Mouse (Mus musculus): ENCODE results near the gene Kcnj8. TPM values are rescaled to one million over a fixed set of nuclear protein-coding genes. Genes with fewer than 3 reads are reported as not detected.

The Kcnj8 gene
- polyA plus RNA-seq (2015; fragmentation: Nextera tagmentation; extraction: Ambion mirVana): 2.0 and 2.1 TPM in 2 replicates

DNA sequence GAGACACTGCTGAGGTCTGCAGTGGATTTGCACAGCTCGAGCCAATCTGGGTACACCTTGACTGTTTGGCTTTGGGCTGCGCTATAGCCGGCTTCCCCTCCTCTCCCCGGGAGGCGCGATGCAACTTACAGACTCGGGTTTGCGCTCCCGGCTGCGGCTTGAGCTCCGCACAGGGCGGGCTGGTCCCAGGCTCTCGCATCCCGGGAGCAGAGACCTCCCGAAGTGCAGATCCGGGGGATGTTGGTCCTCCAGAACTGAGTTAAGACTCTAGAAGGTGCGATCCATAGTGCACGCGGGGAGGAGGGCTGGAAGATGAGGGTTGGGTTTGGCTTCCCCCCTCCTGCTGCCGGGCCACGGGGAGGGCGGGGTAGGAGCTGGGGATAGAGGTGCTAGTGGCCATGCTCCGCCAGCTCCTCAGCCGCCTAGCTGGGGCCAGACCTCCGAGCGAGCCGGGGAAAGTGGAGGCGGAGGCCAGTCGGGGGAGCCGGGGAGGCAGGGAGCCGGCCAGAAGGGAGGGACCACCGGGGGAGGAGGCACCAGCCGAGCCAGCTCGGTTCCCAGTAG is at the start of gene Kcnj8:
Gene Kcnj8, minus strand, starts transcription at position 560 of the 564 bp plus-strand sequence.
- ATAC-seq (ENCODE audit: low read depth): peak; percentile 62
- WGBS (ENCODE audit: insufficient replicate concordance): under 1% methylated on average over 33 of the region's 34 CpGs

GRCm38 (mm10) chr6:142616659-142617058 is 45.2 kb upstream of the Kcnj8 start:
- no peak for ATAC-seq (ENCODE audit: low read depth)
- Histone ChIP-seq H3K27ac (ENCODE audit: low read length) (no peak overlapping the region), H3K9ac (ENCODE audit: low read depth, low read length) (no peak overlapping the region), H3K9me3 (replicated peaks; ENCODE audit: control insufficient read depth, low read length) (no peaks in the 10 kb centered on the region), H3K36me3 (ENCODE audit: control insufficient read depth, insufficient read depth) (no peaks in the 10 kb centered on the region), H3K27me3 (ENCODE audit: control insufficient read depth, insufficient read depth, low read depth, low read length) (no peaks in the 10 kb centered on the region), H3K4me2 (ENCODE audit: low read depth, low read length) (no peak overlapping the region), H3K4me3 (ENCODE audit: low read depth, low read length) (no peak overlapping the region), H3K4me1 (ENCODE audit: control insufficient read depth, low read depth, low read length) (no peaks in the 10 kb centered on the region; the same call in 1 of the 2 replicates)
- WGBS (ENCODE audit: insufficient replicate concordance): 43% methylated on average over 3 of the region's 3 CpGs

More for the DNA sequence above, at the start of gene Kcnj8:
- H3K4me2 ChIP-seq (ENCODE audit: low read depth, low read length): peak within 1 kb of the TSS; percentile 57
- H3K4me1 ChIP-seq (ENCODE audit: control insufficient read depth, low read depth, low read length): no peaks in the 10 kb centered on the region; the same call in 1 of the 2 replicates
- no peaks in the 10 kb centered on the region for H3K36me3 ChIP-seq (ENCODE audit: control insufficient read depth, insufficient read depth)
- H3K9ac ChIP-seq (ENCODE audit: low read depth, low read length): no peak within 1 kb of the TSS
- peak within 1 kb of the TSS; percentile 54 for H3K4me3 ChIP-seq (ENCODE audit: low read depth, low read length)
- no peaks in the 10 kb centered on the region for H3K9me3 ChIP-seq (replicated peaks; ENCODE audit: control insufficient read depth, low read length)
- no peak within 1 kb of the TSS for H3K27ac ChIP-seq (ENCODE audit: low read length)
- peaks cover 31% of the 10 kb centered on the region for H3K27me3 ChIP-seq (ENCODE audit: control insufficient read depth, insufficient read depth, low read depth, low read length)

DNA sequence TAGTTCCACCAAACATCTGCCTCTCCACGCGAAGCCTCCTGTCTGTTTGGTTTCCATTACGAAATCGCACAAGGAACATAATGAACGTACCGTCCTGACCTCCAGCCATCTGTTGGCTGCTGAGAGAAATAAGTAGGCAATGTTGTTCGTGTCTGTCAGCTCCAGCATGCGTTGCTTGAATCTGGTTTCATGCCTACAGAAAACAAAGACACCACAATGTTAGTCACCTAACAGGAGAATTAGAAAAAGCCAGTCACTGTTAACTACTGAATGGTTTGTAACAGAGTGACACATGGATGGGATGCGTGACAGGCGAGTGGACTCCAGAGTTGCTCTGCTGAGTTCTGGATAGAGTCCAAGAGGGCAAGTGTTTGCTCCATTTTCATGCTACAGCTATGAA is 42.9 kb upstream of the Kcnj8 start:
- no peak overlapping the region for H3K27ac ChIP-seq (ENCODE audit: low read length)
- ATAC-seq (ENCODE audit: low read depth): peak; percentile 54
- 59% methylated on average over 10 of the region's 10 CpGs for WGBS (ENCODE audit: insufficient replicate concordance)

GRCm38 (mm10) chr6:142612366-142612765 is 41.0 kb upstream of the Kcnj8 start:
- no peak overlapping the region for H3K4me3 ChIP-seq (ENCODE audit: low read depth, low read length)
- 60% methylated on average over 8 of the region's 8 CpGs for WGBS (ENCODE audit: insufficient replicate concordance)
- no peak overlapping the region for H3K9ac ChIP-seq (ENCODE audit: low read depth, low read length)
- no peak for ATAC-seq (ENCODE audit: low read depth)
- no peaks in the 10 kb centered on the region for H3K9me3 ChIP-seq (replicated peaks; ENCODE audit: control insufficient read depth, low read length)
- no peaks in the 10 kb centered on the region for H3K36me3 ChIP-seq (ENCODE audit: control insufficient read depth, insufficient read depth)
- H3K4me1 ChIP-seq (ENCODE audit: control insufficient read depth, low read depth, low read length): no peaks in the 10 kb centered on the region; the same call in 1 of the 2 replicates
- no peak overlapping the region for H3K27ac ChIP-seq (ENCODE audit: low read length)
- no peaks in the 10 kb centered on the region for H3K27me3 ChIP-seq (ENCODE audit: control insufficient read depth, insufficient read depth, low read depth, low read length)
- no peak overlapping the region for H3K4me2 ChIP-seq (ENCODE audit: low read depth, low read length)

More for the DNA sequence above, 42.9 kb upstream of the Kcnj8 start:
- Histone ChIP-seq H3K9me3 (replicated peaks; ENCODE audit: control insufficient read depth, low read length) (no peaks in the 10 kb centered on the region), H3K4me3 (ENCODE audit: low read depth, low read length) (no peak overlapping the region), H3K36me3 (ENCODE audit: control insufficient read depth, insufficient read depth) (no peaks in the 10 kb centered on the region), H3K27me3 (ENCODE audit: control insufficient read depth, insufficient read depth, low read depth, low read length) (no peaks in the 10 kb centered on the region), H3K4me1 (ENCODE audit: control insufficient read depth, low read depth, low read length) (no peaks in the 10 kb centered on the region; the same call in 1 of the 2 replicates), H3K4me2 (ENCODE audit: low read depth, low read length) (no peak overlapping the region), H3K9ac (ENCODE audit: low read depth, low read length) (no peak overlapping the region)

- H3K36me3 ChIP-seq (ENCODE audit: control insufficient read depth, insufficient read depth): no peaks in the 10 kb centered on the region
- H3K27ac ChIP-seq (ENCODE audit: low read length): no peak overlapping the region
- no peaks in the 10 kb centered on the region for H3K27me3 ChIP-seq (ENCODE audit: control insufficient read depth, insufficient read depth, low read depth, low read length)
- no peaks in the 10 kb centered on the region; the same call in 1 of the 2 replicates for H3K4me1 ChIP-seq (ENCODE audit: control insufficient read depth, low read depth, low read length)
- no peak overlapping the region for H3K4me3 ChIP-seq (ENCODE audit: low read depth, low read length)
- no peak overlapping the region for H3K4me2 ChIP-seq (ENCODE audit: low read depth, low read length)
- H3K9me3 ChIP-seq (replicated peaks; ENCODE audit: control insufficient read depth, low read length): no peaks in the 10 kb centered on the region
- 52% methylated on average over 9 of the region's 9 CpGs for WGBS (ENCODE audit: insufficient replicate concordance)
- no peak for ATAC-seq (ENCODE audit: low read depth)
- no peak overlapping the region for H3K9ac ChIP-seq (ENCODE audit: low read depth, low read length)
Observed at GRCm38 (mm10) chr6:142609401-142610373, 38.3 kb upstream of the Kcnj8 start.

DNA sequence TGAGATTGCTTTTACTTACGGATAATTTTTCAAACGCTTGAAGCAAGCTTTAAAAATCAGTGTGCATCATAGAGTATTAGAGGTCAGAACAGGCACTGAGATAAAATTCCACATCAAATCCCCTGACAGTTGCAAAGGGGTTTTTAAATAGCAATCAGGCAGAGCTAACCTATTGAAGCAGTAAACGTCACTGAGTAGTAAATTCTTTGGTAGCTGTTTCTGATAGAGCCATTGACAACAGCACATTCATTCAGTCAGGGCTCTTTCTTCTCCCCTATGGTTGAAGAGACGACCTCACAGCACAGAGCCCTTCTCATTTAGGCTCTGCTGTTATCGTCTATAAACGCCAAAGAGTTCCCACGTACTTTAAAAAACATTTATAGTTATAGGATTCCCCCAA is 35.7 kb upstream of the Kcnj8 start:
- 61% methylated on average over 7 of the region's 7 CpGs for WGBS (ENCODE audit: insufficient replicate concordance)

DNA sequence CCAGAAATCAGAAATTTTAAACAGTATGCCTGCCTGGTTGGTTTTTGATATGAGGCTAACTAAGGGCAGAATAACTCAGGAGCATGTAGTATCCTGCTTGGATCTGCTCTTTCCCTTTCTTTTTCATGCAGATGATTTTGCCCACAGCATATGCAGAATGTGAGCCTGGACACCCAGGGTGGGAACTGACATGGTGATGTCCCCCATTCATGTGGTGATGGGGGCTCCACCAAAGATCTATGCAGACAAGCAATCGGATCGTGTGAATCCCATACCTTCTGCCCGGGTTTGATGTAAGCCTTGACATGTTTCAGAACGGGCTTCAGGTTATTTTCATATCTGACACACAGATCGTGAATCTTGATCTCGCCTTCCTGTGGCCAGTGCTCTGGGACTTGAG is 31.4 kb upstream of the Kcnj8 start:
- no peak overlapping the region for H3K4me3 ChIP-seq (ENCODE audit: low read depth, low read length)
- WGBS (ENCODE audit: insufficient replicate concordance): 56% methylated on average over 6 of the region's 6 CpGs

More for the DNA sequence above, 35.7 kb upstream of the Kcnj8 start:
- H3K4me2 ChIP-seq (ENCODE audit: low read depth, low read length): no peak overlapping the region
- H3K9ac ChIP-seq (ENCODE audit: low read depth, low read length): no peak overlapping the region
- H3K27me3 ChIP-seq (ENCODE audit: control insufficient read depth, insufficient read depth, low read depth, low read length): no peaks in the 10 kb centered on the region
- ATAC-seq (ENCODE audit: low read depth): no peak
- no peaks in the 10 kb centered on the region for H3K36me3 ChIP-seq (ENCODE audit: control insufficient read depth, insufficient read depth)
- H3K4me3 ChIP-seq (ENCODE audit: low read depth, low read length): no peak overlapping the region
- no peaks in the 10 kb centered on the region for H3K4me1 ChIP-seq (ENCODE audit: control insufficient read depth, low read depth, low read length)
- H3K9me3 ChIP-seq (replicated peaks; ENCODE audit: control insufficient read depth, low read length): no peaks in the 10 kb centered on the region
- no peak overlapping the region for H3K27ac ChIP-seq (ENCODE audit: low read length)

GRCm38 (mm10) chr6:142578831-142579230 is 7.4 kb upstream of the Kcnj8 start:
- no peaks in the 10 kb centered on the region for H3K36me3 ChIP-seq (ENCODE audit: control insufficient read depth, insufficient read depth)
- WGBS (ENCODE audit: insufficient replicate concordance): 69% methylated on average over 4 of the region's 4 CpGs
- no peak overlapping the region for H3K9ac ChIP-seq (ENCODE audit: low read depth, low read length)
- no peak overlapping the region for H3K4me2 ChIP-seq (ENCODE audit: low read depth, low read length)
- no peaks in the 10 kb centered on the region for H3K9me3 ChIP-seq (replicated peaks; ENCODE audit: control insufficient read depth, low read length)
- H3K27me3 ChIP-seq (ENCODE audit: control insufficient read depth, insufficient read depth, low read depth, low read length): no peaks in the 10 kb centered on the region
- H3K27ac ChIP-seq (ENCODE audit: low read length): no peak overlapping the region
- no peaks in the 10 kb centered on the region for H3K4me1 ChIP-seq (ENCODE audit: control insufficient read depth, low read depth, low read length)
- no peak for ATAC-seq (ENCODE audit: low read depth)
- no peak overlapping the region for H3K4me3 ChIP-seq (ENCODE audit: low read depth, low read length)

More for the DNA sequence above, 31.4 kb upstream of the Kcnj8 start:
- Histone ChIP-seq H3K4me2 (ENCODE audit: low read depth, low read length) (no peak overlapping the region), H3K27ac (ENCODE audit: low read length) (no peak overlapping the region), H3K27me3 (ENCODE audit: control insufficient read depth, insufficient read depth, low read depth, low read length) (no peaks in the 10 kb centered on the region), H3K9ac (ENCODE audit: low read depth, low read length) (no peak overlapping the region), H3K4me1 (ENCODE audit: control insufficient read depth, low read depth, low read length) (no peaks in the 10 kb centered on the region), H3K9me3 (replicated peaks; ENCODE audit: control insufficient read depth, low read length) (no peaks in the 10 kb centered on the region), H3K36me3 (ENCODE audit: control insufficient read depth, insufficient read depth) (no peaks in the 10 kb centered on the region)
- ATAC-seq (ENCODE audit: low read depth): no peak

DNA sequence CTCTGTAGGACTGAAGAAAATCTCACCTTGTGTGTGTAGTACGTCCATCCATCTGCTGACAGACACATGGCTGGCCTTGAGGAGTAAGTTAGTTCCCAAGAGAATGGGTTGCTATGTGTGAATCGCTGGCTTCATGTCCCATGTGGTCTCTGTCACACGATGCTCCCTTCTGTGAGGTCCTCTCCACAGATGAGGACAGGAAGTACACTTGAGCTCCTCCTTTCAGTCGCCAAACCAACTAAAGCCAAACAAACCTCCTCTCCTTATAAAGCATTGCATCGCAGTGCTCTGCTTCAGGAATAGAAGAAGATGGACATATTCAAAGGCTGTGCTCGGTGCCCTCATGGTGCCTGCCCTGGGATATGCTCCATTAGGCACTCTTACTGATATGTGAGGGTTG is 6.4 kb upstream of the Kcnj8 start:
- Histone ChIP-seq H3K9ac (ENCODE audit: low read depth, low read length) (no peak overlapping the region), H3K36me3 (ENCODE audit: control insufficient read depth, insufficient read depth) (no peaks in the 10 kb centered on the region), H3K4me1 (ENCODE audit: control insufficient read depth, low read depth, low read length) (no peaks in the 10 kb centered on the region), H3K4me3 (ENCODE audit: low read depth, low read length) (no peak overlapping the region), H3K9me3 (replicated peaks; ENCODE audit: control insufficient read depth, low read length) (no peaks in the 10 kb centered on the region), H3K27ac (ENCODE audit: low read length) (no peak overlapping the region), H3K27me3 (ENCODE audit: control insufficient read depth, insufficient read depth, low read depth, low read length) (no peaks in the 10 kb centered on the region; the same call in 1 of the 2 replicates), H3K4me2 (ENCODE audit: low read depth, low read length) (no peak overlapping the region)
- 58% methylated on average over 6 of the region's 6 CpGs for WGBS (ENCODE audit: insufficient replicate concordance)
- ATAC-seq (ENCODE audit: low read depth): no peak
